Mouse (Mus musculus) bone marrow macrophage, adult 2 months (primary cell): ENCODE results near the gene Txndc11. TPM values are rescaled to one million over a fixed set of nuclear protein-coding genes. Genes with fewer than 3 reads are reported as not detected.
"Not testable (repeated sequence)": the region's sequence is repeated elsewhere in the genome, so short reads cannot be mapped to it uniquely, and the experiment has no call there.

ENCODE experiments used
- H3K27ac ChIP-seq: 2 replicates; pipeline ENCODE4 v1.5.1; 2012; ENCODE audit warnings: low read depth, low read length; ENCODE audit not compliant: insufficient read depth
- H3K4me1 ChIP-seq: 2 replicates; pipeline ENCODE4 v1.6.1; 2012; ENCODE audit warnings: low read length; ENCODE audit not compliant: control insufficient read depth, insufficient read depth
- H3K4me3 ChIP-seq: 2 replicates; pipeline ENCODE4 v1.5.1; 2012; ENCODE audit warnings: mild to moderate bottlenecking, low read length, moderate library complexity; ENCODE audit not compliant: insufficient read depth
- CTCF ChIP-seq: IDR thresholded peaks from 2 replicates; pipeline ENCODE4 v1.5.1; 2012; ENCODE audit warnings: low read depth, mild to moderate bottlenecking, low read length, moderate library complexity
- POLR2A ChIP-seq: IDR thresholded peaks from 2 replicates; pipeline ENCODE4 v1.6.1; 2012; ENCODE audit warnings: mild to moderate bottlenecking, low read depth, low read length, borderline replicate concordance
- polyA plus RNA-seq: library from polyadenylated mRNA; stranded (reverse); fragments of >200 nt; gene quantifications from 2 replicates; pipeline ENCODE4 v1.2.4, GENCODE M21; 2012; ENCODE audit not compliant: missing spikeins, insufficient read depth, insufficient read length

The Txndc11 gene
- polyA plus RNA-seq, 1 experiment, result 15.5 TPM

GRCm38 (mm10) chr16:11164695-11165255 lies 30.3 kb upstream of the Txndc11 start:
- TF ChIP-seq POLR2A, result no peak
- TF ChIP-seq CTCF, result no peak
- Histone ChIP-seq H3K4me1 (no peaks in the 10 kb centered on the region), H3K4me3 (no peak overlapping the region), H3K27ac (no peak overlapping the region)

DNA sequence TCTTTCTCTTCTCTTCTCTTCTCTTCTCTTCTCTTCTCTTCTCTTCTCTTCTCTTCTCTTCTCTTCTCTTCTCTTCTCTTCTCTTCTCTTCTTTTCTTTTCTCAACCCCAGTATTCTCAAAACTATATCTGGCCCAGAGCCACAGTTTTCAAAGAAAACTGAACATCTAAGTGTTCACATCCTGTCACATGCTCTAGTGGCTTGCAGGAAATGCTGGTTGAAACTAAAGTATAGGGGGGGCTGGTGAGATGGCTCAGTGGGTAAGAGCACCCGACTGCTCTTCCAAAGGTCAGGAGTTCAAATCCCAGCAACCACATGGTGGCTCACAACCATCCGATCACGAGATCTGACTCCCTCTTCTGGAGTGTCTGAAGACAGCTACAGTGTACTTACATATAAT lies 23.3 kb upstream of the Txndc11 start:
- not testable (repeated sequence) for H3K4me1 ChIP-seq, H3K4me3 ChIP-seq
- H3K27ac ChIP-seq, result peak overlapping the region; percentile 25; the same call in 1 of the 2 replicates

GRCm38 (mm10) chr16:11154500-11154899 lies 20.1 kb upstream of the Txndc11 start:
- no peak for TF ChIP-seq POLR2A
- TF ChIP-seq CTCF, result no peak
- Histone ChIP-seq H3K27ac (no peak overlapping the region), H3K4me3 (no peak overlapping the region), H3K4me1 (peaks cover 6% of the 10 kb centered on the region)

DNA sequence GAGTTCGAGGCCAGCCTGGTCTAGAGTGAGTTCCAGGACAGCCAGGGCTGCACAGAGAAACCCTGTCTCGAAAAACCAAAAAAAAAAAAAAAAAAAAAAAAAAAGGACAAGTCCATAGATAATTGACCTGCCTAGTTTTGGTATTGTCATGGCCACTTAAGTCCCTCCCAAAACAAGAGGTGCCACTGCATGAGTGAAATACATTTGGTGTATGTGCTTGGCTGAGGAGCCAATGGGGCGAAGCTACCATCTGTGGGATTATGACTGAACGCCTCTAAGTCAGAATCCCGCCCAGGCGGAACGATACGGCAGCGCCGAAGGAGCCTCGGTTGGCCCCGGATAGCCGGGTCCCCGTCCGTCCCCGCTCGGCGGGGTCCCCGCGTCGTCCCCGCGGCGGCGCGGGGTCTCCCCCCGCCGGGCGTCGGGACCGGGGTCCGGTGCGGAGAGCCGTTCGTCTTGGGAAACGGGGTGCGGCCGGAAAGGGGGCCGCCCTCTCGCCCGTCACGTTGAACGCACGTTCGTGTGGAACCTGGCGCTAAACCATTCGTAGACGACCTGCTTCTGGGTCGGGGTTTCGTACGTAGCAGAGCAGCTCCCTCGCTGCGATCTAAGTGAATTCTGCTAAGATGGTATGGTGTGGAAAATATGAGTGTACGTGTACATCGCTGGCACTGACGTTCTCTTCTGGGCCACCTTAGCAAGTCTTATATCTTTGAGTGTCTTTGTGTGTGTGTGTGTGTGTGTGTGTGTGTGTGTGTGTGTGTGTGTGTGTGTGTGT lies 9.4 kb upstream of the Txndc11 start:
- peaks cover 16% of the 10 kb centered on the region for H3K4me1 ChIP-seq
- not testable (repeated sequence) for H3K27ac ChIP-seq, H3K4me3 ChIP-seq

GRCm38 (mm10) chr16:11133476-11134347 lies 738 bp downstream of the Txndc11 start:
- Histone ChIP-seq H3K27ac (peak overlapping the region; percentile 46), H3K4me3 (peak overlapping the region; percentile 86), H3K4me1 (peaks cover 14% of the 10 kb centered on the region)
- TF ChIP-seq POLR2A (no peak), CTCF (no peak)

- Histone ChIP-seq H3K4me3 (peak overlapping the region; percentile 26), H3K27ac (no peak overlapping the region), H3K4me1 (peaks cover 16% of the 10 kb centered on the region)
- no peak for TF ChIP-seq POLR2A
Measured at GRCm38 (mm10) chr16:11132839-11133238, 1.6 kb downstream of the Txndc11 start.

- no peak for TF ChIP-seq POLR2A
- TF ChIP-seq CTCF, result no peak
- Histone ChIP-seq H3K27ac (no peak overlapping the region), H3K4me3 (no peak overlapping the region), H3K4me1 (peaks cover 12% of the 10 kb centered on the region)
Measured at GRCm38 (mm10) chr16:11128301-11128700, 6.1 kb downstream of the Txndc11 start.

- no peak for TF ChIP-seq CTCF
- TF ChIP-seq POLR2A, result no peak
- 0 out of 2 replicates have a peak, but pooled peaks cover 2% of the 10 kb centered on the region for H3K4me1 ChIP-seq
- H3K4me3 ChIP-seq, result no peak overlapping the region
- no peak overlapping the region for H3K27ac ChIP-seq
Measured at GRCm38 (mm10) chr16:11125371-11125770, 9.1 kb downstream of the Txndc11 start.

DNA sequence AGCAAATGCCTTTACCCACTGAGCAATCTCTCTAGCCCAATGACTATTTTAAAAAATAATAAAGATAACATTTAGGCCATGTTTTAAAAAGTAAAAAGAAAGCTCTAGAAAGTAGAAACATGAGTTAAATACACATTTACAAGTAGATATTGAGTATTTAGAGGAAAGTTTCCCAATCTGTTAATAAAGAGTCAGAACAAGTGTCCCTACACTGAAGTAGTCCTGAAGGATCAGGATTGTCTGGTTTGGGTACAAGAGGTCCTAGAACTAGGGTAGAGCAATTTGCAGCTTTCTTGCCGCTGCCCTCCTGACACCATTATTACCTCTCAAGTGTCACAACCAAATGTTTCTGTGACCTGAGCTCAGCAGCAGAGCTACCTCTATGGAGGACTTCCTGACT lies 10.3 kb downstream of the Txndc11 start:
- H3K27ac ChIP-seq, result no peak overlapping the region
- no peak overlapping the region for H3K4me3 ChIP-seq
- no peak for TF ChIP-seq POLR2A
- no peak for TF ChIP-seq CTCF
- 0 out of 2 replicates have a peak, but pooled peaks cover 2% of the 10 kb centered on the region for H3K4me1 ChIP-seq

DNA sequence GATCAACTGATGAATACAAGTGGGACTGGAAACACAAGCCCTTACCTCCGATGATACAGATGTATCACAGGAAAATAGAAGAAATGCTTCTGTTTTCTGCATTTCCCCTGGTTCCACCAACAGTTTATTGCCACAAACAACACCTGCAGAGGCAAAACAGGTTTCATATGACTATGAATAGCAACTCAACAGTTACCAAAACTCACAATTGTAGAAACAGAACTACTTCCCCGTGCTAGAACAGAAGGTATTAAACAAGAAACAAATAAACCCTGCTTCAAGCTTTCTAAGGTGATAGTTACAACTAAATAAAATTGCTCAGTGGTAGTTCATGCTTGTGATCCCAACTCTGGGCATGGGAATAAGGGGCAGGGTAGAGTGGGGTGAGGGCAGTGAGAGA lies 11.8 kb downstream of the Txndc11 start:
- no peak overlapping the region for H3K27ac ChIP-seq
- no peaks in the 10 kb centered on the region for H3K4me1 ChIP-seq
- TF ChIP-seq POLR2A (no peak), CTCF (no peak)

More for the DNA sequence above, 11.8 kb downstream of the Txndc11 start:
- no peak overlapping the region for H3K4me3 ChIP-seq
